Mouse (Mus musculus) kidney, embryonic 16.5 days (tissue): Measurements from ENCODE around the gene Ehmt1. TPM values are rescaled to one million over a fixed set of nuclear protein-coding genes. Genes with fewer than 3 reads are reported as not detected.
A peak's percentile ranks its signal among the peaks of the same experiment; 100 is the strongest.

Experiments
- ATAC-seq: fragments of 200-750 bp; cut with Nextera tagmentation; 2 replicates; pipeline ENCODE4 v1.8.0; 2017; ENCODE audit warnings: moderate TSS enrichment; ENCODE audit not compliant: low FRiP score, low TSS enrichment
- H3K27ac ChIP-seq: fragments of 300-500 bp; sonication (generic); 2 replicates; pipeline ENCODE4 v1.5.1; 2014; ENCODE audit warnings: low read length
- H3K27me3 ChIP-seq: fragments of 300-500 bp; sonication (generic); 2 replicates; pipeline ENCODE4 v1.6.1; 2014; ENCODE audit warnings: low read length, control low read depth, mixed read lengths; ENCODE audit not compliant: insufficient read depth
- H3K36me3 ChIP-seq: fragments of 300-500 bp; sonication (generic); 2 replicates; pipeline ENCODE4 v1.6.1; 2014; ENCODE audit warnings: low read length, control low read depth, mixed read lengths; ENCODE audit not compliant: insufficient read depth
- H3K4me1 ChIP-seq: fragments of 300-500 bp; sonication (generic); 2 replicates; pipeline ENCODE4 v1.6.1; 2014; ENCODE audit warnings: low read length, control low read depth, mixed read lengths; ENCODE audit not compliant: insufficient read depth
- H3K4me2 ChIP-seq: fragments of 300-500 bp; sonication (generic); replicated peaks from 2 replicates; pipeline ENCODE4 v1.6.1; 2014; ENCODE audit warnings: low read depth, low read length
- H3K4me3 ChIP-seq: fragments of 300-500 bp; sonication (generic); 2 replicates; pipeline ENCODE4 v1.5.1; 2014; ENCODE audit warnings: mild to moderate bottlenecking, low read length
- H3K9ac ChIP-seq: fragments of 300-500 bp; sonication (generic); replicated peaks from 2 replicates; pipeline ENCODE4 v1.6.1; 2014; ENCODE audit warnings: low read length
- H3K9me3 ChIP-seq: fragments of 300-500 bp; sonication (generic); 2 replicates; pipeline ENCODE4 v1.6.1; 2016; ENCODE audit warnings: low read length, control low read depth
- WGBS: fragments of 180-500 bp; shearing (Covaris S2); extraction: QIAGEN DNeasy Blood & Tissue Kit; methylation state at CpG from one replicate; pipeline ENCODE4 v1.1.7; 2014; 5-methylcytosine and 5-hydroxymethylcytosine counted together
- polyA plus RNA-seq: library from polyadenylated mRNA; unstranded; fragments of >200 nt; fragmentation: Nextera tagmentation; extraction: Ambion mirVana; gene quantifications from 2 replicates; pipeline ENCODE4 v1.2.1, GENCODE M21; 2015

Ehmt1 gene
- polyA plus RNA-seq, 1 experiment from 2014 or later: 87.7 TPM

- H3K36me3 ChIP-seq: no peaks in the 10 kb centered on the region
- WGBS: 10% methylated on average over 8 of the region's 8 CpGs
- peaks cover 14% of the 10 kb centered on the region for H3K4me1 ChIP-seq
These were observed 393 bp upstream of the Ehmt1 start for GRCm38 (mm10) chr2:24919839-24920175.

DNA sequence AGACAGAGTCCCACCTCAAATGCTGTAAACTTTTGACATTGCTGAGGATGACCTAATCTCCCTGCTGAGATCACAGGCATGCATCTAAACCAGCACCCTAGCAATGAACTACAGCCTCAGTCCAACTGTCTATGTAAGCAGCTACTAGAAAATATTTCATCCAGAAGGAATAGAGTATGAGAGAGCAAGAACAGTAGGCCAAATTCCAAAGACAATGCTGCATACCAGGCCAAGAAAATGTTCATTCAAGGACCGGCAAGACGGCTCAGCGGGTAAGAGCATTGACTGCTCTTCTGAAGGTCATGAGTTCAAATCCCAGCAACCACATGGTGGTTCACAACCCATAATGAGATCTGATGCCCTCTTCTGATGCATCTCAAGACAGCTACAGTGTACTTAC lies 4.7 kb downstream of the Ehmt1 start:
- 82% methylated on average over 3 of the region's 3 CpGs for WGBS
- H3K36me3 ChIP-seq: peaks cover 9% of the 10 kb centered on the region; the same call in 1 of the 2 replicates
- no peaks in the 10 kb centered on the region for H3K9me3 ChIP-seq
- no peak overlapping the region for H3K9ac ChIP-seq
- no peaks in the 10 kb centered on the region for H3K27me3 ChIP-seq
- no peak overlapping the region for H3K4me3 ChIP-seq
- no peak overlapping the region for H3K4me2 ChIP-seq
- H3K4me1 ChIP-seq: peaks cover 12% of the 10 kb centered on the region
- ATAC-seq: no peak
- no peak overlapping the region for H3K27ac ChIP-seq

More at GRCm38 (mm10) chr2:24919839-24920175, 393 bp upstream of the Ehmt1 start:
- peak overlapping the region; percentile 75 for H3K9ac ChIP-seq
- no peaks in the 10 kb centered on the region for H3K27me3 ChIP-seq
- peak overlapping the region; percentile 97 for H3K4me3 ChIP-seq
- no peaks in the 10 kb centered on the region for H3K9me3 ChIP-seq
- ATAC-seq: peak; percentile 49
- peak overlapping the region; percentile 55 for H3K4me2 ChIP-seq
- H3K27ac ChIP-seq: peak overlapping the region; percentile 81

GRCm38 (mm10) chr2:24912589-24912988 lies 6.8 kb downstream of the Ehmt1 start:
- ATAC-seq: no peak
- no peaks in the 10 kb centered on the region for H3K27me3 ChIP-seq
- peaks cover 9% of the 10 kb centered on the region; the same call in 1 of the 2 replicates for H3K36me3 ChIP-seq
- H3K9me3 ChIP-seq: no peaks in the 10 kb centered on the region
- H3K4me3 ChIP-seq: no peak overlapping the region
- H3K4me1 ChIP-seq: peaks cover 5% of the 10 kb centered on the region
- no peak overlapping the region for H3K4me2 ChIP-seq
- H3K27ac ChIP-seq: no peak overlapping the region
- H3K9ac ChIP-seq: no peak overlapping the region

GRCm38 (mm10) chr2:24912189-24912588 lies 7.2 kb downstream of the Ehmt1 start:
- Histone ChIP-seq H3K9ac (no peak overlapping the region), H3K27ac (no peak overlapping the region), H3K4me3 (no peak overlapping the region), H3K36me3 (peaks cover 9% of the 10 kb centered on the region; the same call in 1 of the 2 replicates), H3K4me1 (peaks cover under 1% of the 10 kb centered on the region), H3K4me2 (no peak overlapping the region), H3K9me3 (no peaks in the 10 kb centered on the region), H3K27me3 (no peaks in the 10 kb centered on the region)
- ATAC-seq: no peak
- WGBS: 84% methylated on average over 4 of the region's 4 CpGs

DNA sequence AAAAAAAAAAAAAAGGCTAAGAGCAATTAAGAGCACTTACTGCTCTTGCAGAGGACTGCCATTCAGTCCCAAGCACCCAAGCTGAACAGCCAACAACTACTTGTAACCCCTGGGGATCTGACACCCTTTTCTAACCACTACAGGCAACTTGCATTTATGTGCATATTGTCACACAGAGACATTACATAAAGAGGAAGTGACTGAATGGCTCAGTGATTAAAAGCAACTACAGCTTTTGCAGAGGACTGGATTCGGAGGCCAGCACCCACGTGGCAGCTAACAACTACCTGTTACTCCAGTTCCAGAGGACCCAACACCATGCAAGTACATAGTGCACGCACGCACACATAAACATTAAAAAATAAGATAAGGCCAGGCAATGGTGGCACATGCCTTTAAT lies 8.9 kb downstream of the Ehmt1 start:
- no peak for ATAC-seq

GRCm38 (mm10) chr2:24905653-24906155 lies 13.7 kb downstream of the Ehmt1 start:
- Histone ChIP-seq H3K4me1 (peaks cover 23% of the 10 kb centered on the region), H3K4me2 (no peak overlapping the region), H3K9ac (peak overlapping the region; percentile 41; the same call in 1 of the 2 replicates), H3K27ac (peak overlapping the region; percentile 64), H3K9me3 (no peaks in the 10 kb centered on the region), H3K27me3 (no peaks in the 10 kb centered on the region), H3K36me3 (peaks cover 3% of the 10 kb centered on the region; the same call in 1 of the 2 replicates), H3K4me3 (no peak overlapping the region)
- WGBS: 13% methylated on average over 2 of the region's 2 CpGs
- no peak for ATAC-seq

More for the DNA sequence above, 8.9 kb downstream of the Ehmt1 start:
- Histone ChIP-seq H3K4me2 (no peak overlapping the region), H3K27ac (no peak overlapping the region), H3K27me3 (no peaks in the 10 kb centered on the region), H3K9ac (no peak overlapping the region), H3K4me1 (peaks cover 15% of the 10 kb centered on the region), H3K36me3 (peaks cover 9% of the 10 kb centered on the region; the same call in 1 of the 2 replicates), H3K4me3 (no peak overlapping the region), H3K9me3 (no peaks in the 10 kb centered on the region)
- 77% methylated on average over 4 of the region's 4 CpGs for WGBS

DNA sequence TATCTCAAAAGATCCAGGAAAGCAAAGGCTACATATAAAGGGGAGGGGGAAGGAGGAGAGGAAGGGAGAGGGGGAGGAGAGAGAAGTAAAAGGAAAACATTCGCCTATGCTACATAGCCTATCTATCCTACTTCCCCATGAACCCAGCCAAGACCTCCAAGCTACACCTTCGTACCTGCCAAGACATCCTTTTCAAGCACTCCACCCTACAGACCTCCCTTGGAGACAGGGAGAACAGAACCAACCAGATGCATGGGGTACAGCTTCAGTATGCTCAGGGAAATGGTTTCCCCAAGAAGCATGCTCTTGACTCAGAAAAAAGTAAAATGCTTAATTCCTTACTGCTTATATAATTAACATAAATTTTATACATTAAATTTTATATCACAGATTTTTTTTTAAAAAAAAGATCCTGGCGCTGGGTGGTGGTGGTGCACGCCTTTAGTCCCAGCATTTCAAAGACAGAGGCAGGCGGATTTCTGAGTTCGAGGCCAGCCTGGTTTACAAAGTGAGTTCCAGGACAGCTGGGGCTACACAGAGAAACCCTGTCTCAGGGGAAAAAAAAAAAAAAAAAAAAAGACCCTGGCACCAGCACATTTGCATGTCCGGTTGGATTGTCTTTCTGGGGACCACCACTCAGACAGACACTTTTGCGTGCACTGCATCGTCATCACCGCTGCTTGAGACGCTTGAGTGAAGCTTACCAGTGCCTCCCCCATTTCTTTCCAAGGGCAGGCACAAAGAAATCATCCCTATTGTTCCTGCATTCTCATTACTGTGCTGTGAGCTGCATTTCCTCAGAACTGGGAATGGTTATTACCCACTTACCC lies 14.4 kb downstream of the Ehmt1 start:
- 0 out of 2 replicates have a peak, but pooled peaks have one; percentile 23 for ATAC-seq
- 54% methylated on average over 11 of the region's 11 CpGs for WGBS
- Histone ChIP-seq H3K9ac (0 out of 2 replicates have a peak overlapping the region, but pooled peaks have one; percentile 16), H3K36me3 (no peaks in the 10 kb centered on the region), H3K4me2 (no peak overlapping the region), H3K4me1 (peaks cover 23% of the 10 kb centered on the region), H3K27me3 (no peaks in the 10 kb centered on the region), H3K4me3 (no peak overlapping the region), H3K27ac (peak overlapping the region; percentile 64; the same call in 1 of the 2 replicates), H3K9me3 (no peaks in the 10 kb centered on the region)

GRCm38 (mm10) chr2:24902999-24903398 lies 16.4 kb downstream of the Ehmt1 start:
- Histone ChIP-seq H3K4me3 (no peak overlapping the region), H3K36me3 (no peaks in the 10 kb centered on the region; the same call in 1 of the 2 replicates), H3K4me1 (peaks cover 23% of the 10 kb centered on the region), H3K27ac (no peak overlapping the region), H3K9me3 (no peaks in the 10 kb centered on the region), H3K4me2 (no peak overlapping the region), H3K27me3 (no peaks in the 10 kb centered on the region), H3K9ac (no peak overlapping the region)
- ATAC-seq: no peak
- WGBS: 83% methylated on average over 6 of the region's 6 CpGs

DNA sequence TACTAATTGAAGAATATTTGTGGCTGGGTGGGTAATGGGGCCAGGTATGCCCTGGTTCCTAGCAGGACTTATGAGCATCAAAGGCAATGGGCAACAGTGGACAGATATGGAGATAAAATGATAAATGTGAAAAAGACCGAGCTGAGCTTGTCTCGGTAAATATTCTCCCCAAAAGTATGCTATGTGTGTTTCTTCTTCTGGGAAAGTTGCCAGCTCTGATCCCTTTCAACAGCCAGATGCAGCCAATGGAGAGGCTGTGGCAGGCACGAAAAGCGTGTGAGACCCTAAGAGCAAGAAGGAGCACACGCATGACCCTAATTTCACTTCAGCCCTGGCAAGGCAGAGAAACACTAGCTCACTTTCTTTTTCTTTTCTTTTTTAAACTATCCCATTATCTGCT lies 18.4 kb downstream of the Ehmt1 start:
- H3K4me3 ChIP-seq: no peak overlapping the region
- peaks cover 13% of the 10 kb centered on the region for H3K4me1 ChIP-seq
- no peaks in the 10 kb centered on the region for H3K27me3 ChIP-seq
- H3K4me2 ChIP-seq: no peak overlapping the region
- H3K27ac ChIP-seq: no peak overlapping the region
- H3K9me3 ChIP-seq: no peaks in the 10 kb centered on the region
- ATAC-seq: no peak
- 74% methylated on average over 5 of the region's 5 CpGs for WGBS
- no peaks in the 10 kb centered on the region; the same call in 1 of the 2 replicates for H3K36me3 ChIP-seq
- H3K9ac ChIP-seq: no peak overlapping the region

GRCm38 (mm10) chr2:24899292-24899691 lies 20.1 kb downstream of the Ehmt1 start:
- H3K36me3 ChIP-seq: no peaks in the 10 kb centered on the region; the same call in 1 of the 2 replicates
- no peak overlapping the region for H3K9ac ChIP-seq
- peaks cover 5% of the 10 kb centered on the region; the same call in 1 of the 2 replicates for H3K4me1 ChIP-seq
- 92% methylated on average over 2 of the region's 2 CpGs for WGBS
- no peaks in the 10 kb centered on the region for H3K9me3 ChIP-seq
- ATAC-seq: no peak
- H3K4me3 ChIP-seq: no peak overlapping the region
- no peak overlapping the region for H3K4me2 ChIP-seq
- no peak overlapping the region for H3K27ac ChIP-seq
- H3K27me3 ChIP-seq: no peaks in the 10 kb centered on the region
